Mouse (Mus musculus): ENCODE measurements around the gene Cd5.
A peak's percentile ranks its signal among the peaks of the same experiment; 100 is the strongest.

Cd5 gene

DNA sequence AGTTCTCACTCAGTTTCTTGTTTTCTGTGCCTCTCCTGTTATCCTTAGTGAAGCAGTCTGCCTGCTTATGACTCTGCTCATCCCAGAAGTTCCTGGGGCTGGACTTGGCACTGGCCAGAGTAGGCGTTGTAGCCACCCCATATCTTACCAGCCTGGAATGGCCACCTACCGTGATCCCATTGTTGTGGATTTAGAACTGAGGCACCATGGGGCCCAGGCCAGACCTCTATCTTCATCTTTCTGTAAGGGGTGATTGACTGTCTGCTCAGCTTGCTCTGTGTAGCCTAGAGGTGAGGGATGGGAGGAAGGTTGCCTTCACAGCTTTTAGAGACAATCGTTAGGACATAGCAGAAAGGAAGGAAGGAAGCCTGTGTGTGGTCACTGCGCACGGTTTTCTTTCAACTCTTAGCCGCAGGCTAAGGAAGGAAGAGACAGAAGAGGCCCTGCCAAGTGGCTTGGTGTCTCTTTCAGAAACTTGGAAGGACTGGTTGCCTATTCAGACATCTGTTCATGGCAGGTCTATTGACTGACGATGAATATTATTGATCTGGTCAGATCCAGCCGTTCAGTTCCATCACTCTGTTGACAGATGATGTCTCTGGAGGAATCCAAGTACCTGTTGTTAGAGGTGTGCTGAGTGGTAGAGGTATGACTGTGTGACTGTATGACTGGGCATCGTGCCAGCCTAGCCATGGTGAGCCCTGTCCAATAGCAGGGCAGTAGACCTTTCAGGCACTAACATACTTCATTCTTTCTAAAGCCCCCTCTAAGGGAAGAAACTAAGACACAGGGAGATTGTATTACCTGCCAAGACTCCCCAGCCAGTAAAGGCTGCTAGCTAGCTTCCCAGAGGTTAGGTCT, 40.4 kb downstream of the Cd5 start:
- peak in 1 of 2 experiments; percentile 49 for DNase-seq

DNA sequence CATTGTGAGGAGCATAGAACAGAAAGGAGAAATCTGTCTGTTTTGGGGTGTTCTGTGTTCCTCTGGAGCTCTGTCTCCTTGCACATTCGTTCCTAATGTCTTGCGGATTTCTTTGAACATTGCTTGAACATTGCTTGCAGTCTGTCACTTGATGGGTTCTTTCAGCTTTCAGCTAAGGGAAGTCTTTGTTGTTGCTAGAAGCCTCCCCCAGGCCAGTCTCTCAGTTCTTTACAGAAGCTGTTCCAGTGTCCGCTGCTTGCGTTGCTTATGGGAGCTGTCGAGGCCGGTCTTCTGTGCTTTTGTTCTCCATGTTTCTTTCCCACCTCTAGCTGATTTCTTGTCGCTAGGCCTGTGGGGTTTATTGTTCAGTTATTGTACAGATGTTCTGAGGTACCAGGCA, 43.0 kb downstream of the Cd5 start:
- DNase-seq = no peak

DNA sequence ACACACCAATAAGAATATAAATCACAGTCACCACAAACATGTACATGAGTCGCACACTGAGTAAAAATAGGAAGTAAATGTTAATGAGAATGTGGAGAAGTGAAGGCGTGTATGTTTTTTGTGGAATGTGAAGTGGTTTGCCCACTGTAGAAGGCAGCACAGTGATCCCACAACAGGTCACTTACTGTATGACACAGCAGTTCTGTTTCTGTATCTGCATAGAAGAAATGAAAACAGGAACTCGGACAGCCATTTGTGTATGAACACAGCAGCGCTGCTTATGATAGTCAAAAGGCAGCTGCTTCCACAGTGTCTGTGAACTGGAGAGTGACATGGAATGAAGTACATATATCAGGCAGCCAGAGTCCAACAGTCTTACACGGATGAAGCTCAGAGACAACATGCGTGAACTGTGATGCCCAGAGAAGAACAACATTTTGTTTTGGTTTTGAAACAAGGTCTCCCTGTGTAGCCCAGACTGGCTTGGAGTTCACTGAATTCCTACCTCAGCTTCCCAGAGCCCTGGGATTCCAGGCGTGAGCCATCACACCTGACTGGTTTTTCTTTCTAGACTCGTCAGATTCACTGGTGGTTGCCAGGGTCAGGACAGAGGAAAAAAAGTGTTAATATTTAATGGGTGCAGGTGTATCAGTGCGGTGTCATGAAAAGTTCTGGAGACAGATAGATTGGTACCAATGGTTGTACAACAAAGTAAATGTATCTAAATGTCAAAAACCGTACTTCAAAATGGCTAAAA, 44.7 kb downstream of the Cd5 start:
- DNase-seq = no peak

DNA sequence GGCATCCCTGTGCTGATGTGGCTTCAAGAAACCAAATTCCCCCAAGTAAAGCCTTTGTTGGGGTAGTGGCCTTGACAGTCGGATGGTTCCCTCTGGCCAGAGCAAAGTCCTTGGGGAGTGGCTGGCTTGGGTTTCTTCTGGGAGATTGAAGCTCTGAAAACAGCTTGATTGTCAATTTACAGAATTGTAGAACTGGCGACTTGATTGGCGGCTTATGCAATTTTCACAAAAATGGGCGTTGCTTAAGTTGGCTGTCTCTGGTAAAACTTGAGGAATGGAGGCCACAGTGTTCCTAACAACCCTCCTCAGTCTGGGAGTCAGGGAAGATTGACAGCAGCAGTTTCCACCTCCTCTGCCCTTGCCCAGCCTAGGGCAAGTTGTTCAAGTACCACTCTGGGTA, 46.4 kb downstream of the Cd5 start:
- no peak for DNase-seq

DNA sequence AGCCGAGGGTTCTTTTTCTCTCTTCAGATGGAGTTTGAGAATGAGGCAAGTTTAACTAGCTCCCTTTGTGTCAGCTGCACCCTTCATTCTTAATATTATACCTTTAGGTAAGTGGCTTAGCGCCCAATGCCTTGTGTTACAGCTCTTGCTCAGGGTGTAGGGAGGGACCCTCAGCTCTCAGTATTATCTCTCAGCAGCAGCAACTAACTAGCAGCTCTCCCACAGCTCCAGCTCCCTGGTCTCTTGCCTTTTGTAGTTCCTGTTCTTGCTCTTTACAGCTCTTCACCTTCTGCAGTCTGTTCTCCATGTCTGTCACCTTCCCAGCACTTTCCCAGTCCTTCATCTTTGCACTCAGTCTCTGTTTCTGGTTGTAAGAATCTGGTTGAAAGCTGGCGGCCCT, 47.1 kb downstream of the Cd5 start:
- DNase-seq = no peak

DNA sequence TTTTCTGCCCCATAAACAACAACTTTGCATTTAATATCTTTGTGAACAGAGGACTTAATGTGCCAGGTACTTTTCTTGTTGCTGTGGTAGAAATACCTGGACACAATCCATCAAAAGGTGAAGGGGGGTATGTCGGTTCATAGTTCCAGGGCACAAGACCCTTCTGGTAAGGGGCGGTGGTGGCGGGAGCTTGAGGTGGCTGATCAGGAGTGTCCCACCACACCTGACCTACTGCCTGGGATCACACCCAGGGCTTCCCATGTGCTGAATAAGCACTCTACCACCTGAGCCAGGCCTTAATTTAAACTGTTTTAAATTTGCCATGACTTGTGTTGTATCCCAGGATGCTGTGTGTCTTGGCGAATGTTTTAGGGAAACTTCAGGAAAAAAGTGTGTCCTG, 47.7 kb downstream of the Cd5 start:
- DNase-seq = no peak

DNA sequence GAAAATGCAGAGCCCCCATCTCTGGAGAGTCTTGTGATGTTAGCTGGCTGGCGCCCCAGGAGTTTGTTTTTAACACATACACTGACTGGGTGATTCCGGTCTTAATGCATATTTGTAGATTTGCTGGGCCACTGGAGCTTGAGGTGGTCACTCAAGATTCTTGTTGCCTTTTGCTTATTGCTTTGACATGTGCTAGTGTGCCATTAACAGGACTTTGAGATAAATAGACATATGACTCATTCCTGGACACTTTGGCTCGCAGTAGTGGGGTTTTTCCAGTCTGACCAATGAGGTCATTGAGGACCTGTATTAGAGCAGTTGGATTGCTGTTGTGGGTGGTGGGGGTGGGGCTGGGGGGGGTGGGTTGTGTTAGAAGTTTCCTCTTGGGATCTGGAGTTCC, 48.5 kb downstream of the Cd5 start:
- DNase-seq = peak in 1 of 2 experiments; percentile 37

DNA sequence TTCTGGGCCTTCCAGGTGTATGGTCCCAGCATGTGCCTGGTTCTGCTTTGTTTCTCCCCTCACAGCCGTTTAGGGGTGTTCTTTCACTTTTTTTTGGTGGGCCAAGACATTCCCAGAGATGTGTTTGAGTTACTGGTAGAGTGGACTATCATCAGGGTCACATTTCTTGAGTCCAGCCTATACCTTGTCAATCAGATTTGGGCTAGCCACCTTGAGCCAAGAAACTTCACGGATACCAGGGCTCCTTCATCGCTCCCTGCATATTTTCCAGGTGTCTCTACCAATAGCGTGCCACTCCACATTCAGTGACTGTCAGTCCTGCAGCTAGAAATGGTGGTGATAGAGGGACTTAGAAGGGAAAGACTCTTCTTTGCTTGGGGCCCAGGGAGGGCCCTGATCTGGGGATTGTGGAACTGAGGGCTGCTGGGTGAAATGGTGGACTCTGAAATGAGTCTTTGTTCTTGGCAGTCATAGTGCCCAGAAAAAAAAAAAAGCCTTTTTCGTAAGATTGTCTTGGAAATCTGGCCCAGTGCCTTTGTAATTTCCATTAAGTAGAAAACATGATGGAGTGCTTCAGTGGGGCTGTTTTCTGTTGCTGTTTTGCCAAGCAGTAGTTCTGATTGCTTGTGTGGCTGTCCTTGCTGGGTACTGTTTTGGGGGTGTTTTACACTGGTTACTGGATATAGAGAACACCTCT, 49.2 kb downstream of the Cd5 start:
- no peak for DNase-seq

DNA sequence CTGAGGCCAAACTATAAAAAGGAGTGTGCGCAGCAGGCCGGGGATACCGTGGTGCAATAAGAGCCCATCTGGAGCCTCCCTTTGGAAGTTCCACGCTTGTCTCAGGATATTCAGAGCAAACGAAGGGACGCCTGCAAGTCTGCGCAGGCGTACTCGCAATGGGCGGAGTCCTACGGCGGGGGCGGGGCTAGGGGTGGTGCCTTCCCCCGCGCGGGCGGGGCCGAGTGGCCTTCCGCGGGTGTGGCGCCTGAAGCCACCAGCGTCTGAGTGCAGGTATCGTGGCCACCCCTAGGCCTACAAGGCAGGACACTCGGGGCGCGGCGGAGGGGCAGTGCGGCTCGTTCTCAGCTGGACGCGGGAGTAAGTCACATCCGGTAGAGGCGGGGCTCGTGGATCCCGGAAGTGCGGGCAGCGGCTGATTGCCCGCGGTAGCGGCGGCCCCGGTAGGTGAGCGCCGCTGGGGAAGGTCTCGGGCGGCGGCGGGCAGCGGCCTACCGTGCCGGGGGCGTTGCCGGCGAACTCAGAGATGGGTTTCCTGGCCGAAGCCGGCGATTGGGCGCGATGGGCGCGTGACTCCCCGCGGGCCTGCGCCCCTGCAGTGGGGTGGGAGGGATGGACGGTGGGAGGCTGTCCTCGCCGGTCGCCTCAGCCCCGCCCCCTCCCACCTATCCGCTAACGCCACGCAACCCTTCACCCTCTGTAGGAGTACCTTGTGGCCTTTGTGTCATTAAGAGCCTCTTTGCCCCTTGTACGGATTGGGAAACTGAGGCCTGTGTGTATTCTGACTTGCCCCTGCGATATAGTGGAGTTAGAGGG, 50.1 kb downstream of the Cd5 start, which contains the start of gene Vps37c:
Gene Vps37c, plus strand, starts transcription at position 199 of the 816 bp plus-strand sequence.
- peak; percentile 93 to 97 for DNase-seq

DNA sequence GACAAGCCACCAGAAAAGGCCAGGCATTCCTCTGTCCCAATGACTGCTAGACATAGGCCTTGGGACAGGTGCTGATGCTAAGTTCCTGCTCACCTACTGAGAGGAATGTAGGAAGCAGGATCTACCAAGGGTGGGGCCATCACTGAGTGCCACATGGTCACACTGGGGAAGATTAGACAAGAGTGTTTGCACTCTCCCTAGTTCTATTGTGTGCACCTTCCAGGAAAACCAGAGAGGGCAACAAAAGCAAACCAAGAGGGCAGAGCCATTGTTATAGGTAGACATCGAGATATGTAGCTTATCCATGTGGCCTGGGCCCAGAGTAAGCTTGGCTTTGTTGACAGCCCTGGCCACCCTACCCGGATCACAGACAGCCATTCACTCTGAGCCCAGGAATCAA, 53.1 kb downstream of the Cd5 start:
- no peak for DNase-seq

DNA sequence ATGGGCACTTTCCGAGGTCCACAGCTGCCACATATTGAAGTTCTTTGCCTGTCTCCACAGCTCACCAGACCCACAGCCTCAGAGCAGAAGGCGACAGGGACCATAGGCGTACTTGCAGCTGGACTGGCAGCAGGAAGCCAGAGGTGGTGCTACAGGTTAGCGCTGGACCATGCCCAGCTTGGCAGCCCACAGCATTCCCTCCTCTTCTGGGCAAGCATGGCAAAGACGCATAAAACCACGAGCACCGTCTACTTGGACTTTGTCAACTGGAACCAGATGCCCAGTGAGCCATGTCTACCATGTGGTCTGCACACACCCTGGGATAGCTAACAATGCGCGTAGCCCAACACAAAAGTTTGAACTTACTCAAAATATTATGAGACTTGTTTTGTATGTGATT, 53.7 kb downstream of the Cd5 start:
- DNase-seq = no peak

DNA sequence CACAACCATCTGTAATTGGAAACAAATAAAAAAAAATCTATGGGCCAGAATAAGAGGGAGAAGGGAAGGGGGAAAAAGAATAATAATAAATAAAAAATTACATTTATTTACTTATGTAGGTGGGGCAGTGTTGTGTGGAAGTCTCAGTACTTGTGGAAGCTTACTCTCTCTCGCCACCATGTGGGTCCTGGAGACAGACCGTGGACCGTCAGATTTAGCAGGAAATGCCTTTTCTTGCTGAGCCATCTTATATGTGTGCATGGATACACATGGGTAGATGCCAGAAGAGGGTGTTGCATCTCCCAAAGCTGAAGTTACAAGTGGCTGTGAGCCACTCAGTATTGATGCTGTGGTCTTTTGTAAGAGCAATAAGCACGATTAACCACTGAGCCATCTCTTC, 57.2 kb downstream of the Cd5 start:
- DNase-seq = no peak

DNA sequence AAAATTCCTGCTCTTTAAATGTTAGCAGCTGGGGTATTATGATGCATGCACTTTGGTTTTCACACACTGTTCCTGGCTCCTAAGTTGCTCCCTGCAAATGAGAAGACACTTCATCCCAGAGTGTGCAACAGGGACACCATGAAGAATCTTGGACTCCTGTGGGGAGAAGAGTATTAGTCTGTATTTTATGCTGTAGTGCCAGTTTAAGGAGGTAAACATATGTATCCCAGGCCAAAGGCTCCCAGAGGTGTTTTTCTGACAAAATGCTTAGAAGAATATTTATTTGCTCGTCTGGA, 60.1 kb downstream of the Cd5 start:
- DNase-seq = no peak

DNA sequence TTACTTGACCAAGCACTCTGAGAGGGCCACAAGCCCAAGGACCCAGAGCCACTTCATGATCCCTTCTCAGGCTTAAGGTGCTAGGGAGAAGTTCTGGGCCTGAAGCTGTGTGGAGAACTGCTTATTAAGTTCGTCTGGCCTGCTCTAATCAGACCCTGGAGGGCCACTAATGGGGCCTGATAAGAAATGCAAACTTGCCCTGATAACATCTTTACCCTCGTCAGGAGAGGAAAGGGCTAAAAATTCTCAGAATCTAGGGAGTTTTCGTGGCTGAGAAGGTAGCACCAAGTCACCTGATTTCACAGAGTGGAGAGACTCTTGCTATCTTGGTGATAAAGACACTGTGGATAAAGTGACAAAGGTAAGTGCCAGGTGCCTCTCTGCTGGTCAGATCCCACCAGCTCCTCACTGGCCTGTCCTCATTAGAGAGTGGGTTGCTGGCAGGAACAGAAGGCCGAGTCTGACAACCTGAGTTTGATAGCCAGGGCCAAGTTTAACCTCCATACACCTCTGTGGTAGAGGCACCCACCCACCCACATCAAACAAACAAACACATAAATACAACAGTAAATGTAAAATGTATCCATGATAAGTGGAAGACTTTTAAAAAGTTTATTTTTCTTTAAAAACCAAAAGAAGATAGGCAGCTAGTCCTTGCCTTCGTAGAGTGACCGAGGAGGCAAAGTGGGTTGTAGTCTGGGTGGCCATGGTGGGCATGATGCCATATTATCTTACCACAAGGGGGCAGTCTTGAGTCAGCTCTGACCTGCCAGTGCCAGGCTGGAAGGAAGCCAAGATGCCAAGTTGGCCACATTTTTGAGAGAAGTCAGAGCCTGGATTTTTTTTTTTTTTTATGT, 60.7 kb downstream of the Cd5 start, which contains the start of gene Pga5:
Gene Pga5, minus strand, starts transcription at position 157 of the 857 bp plus-strand sequence.
- peak; percentile 89 to 95 for DNase-seq

DNA sequence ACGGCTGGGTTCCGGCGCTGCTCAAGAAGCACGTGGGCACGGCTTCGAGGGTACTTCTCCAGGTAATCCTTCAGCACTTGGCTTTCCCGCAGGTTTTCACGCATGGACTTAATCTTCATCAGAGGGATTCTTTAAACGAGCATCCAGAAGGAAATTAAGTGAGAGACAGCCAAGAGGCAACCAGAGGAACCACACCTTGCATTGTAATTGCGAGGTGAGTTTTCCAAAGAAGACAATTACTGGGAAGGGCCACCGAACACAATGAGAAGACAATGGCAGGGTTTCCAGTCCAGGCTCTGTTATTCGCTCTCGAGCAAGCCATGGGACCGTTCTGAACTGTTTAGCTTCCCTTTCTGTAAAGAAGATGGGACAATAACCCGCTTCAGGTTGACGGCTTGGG, 62.1 kb downstream of the Cd5 start:
- no peak for DNase-seq

DNA sequence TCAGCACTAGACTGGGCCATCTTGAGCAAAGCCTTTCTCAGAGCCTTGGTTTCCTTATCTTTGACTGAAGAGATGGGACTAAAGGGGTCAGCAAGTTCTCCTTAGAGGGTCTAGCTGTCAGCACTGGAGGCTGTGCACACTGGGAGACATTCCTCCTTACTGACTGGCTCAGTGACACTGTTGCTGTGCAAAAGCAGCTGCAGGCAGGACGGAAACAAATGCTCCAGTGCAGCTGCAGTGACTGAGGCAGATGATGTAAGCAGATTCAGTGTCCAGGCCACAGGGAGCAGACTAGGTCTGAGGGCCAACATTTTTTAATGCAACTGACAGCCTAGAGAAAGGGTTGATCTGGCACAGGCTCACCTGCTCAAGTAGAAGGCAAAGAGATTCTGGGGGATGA, 65.5 kb downstream of the Cd5 start:
- DNase-seq = no peak

DNA sequence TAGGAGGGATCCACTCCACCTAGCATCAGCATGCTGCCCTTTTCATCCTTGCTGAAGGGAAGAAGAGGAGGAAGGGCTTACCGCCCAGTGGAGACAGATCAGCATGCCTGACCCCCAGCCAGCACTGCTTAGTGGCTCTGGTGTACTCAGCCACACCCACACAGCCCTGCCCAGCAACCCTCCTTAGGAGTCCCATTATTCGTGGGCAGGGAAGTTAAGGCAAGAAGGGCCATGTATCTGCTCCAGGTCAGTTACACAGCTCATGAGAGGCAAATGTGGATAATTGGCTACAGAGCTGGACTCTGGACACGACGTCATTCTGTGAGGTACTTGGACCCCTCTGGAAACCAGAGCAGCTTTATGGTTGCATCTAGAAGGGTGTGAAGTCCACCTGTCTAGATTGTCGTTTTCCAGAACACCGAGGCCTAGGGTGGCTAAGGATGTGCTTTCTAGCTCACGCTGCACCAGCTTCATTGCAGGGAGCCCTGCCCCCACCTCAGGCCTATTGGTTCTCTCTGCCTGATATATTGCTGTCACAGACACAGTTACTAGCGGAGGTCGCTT, 66.9 kb downstream of the Cd5 start:
- no peak for DNase-seq

DNA sequence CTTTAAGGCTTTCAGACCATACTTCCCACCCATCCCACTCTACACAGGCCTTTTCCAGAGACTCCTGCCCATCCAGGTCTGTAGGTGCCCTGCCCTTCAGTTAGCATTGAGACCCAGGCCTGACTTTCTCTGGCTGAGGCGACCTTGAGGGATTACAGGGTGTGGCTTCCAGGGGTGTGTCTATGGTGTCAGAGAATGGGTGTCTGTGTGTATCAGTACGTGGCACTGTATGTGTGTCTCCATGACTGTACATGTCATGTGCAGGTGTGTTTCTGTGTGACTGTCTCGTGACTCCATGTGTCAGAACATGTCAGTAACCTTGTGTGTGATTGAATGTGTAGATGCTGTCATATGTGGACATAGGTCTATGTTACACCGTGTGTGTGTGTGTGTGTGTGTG, 67.5 kb downstream of the Cd5 start:
- no peak for DNase-seq

Data from cerebellum, adult 18-20 months (tissue).